Mouse (Mus musculus) erythroblast, embryonic 14.5 days (primary cell): Measurements from ENCODE around the gene Hils1.

Experiments used
- GATA1 ChIP-seq: IDR thresholded peaks from 2 replicates; pipeline ENCODE4 v1.6.1; 2012; ENCODE audit warnings: low read length, inconsistent platforms, mixed read lengths
- TAL1 ChIP-seq: IDR thresholded peaks from 3 replicates; pipeline ENCODE4 v1.6.1; 2012; ENCODE audit warnings: low read length, inconsistent platforms, mixed read lengths

DNA sequence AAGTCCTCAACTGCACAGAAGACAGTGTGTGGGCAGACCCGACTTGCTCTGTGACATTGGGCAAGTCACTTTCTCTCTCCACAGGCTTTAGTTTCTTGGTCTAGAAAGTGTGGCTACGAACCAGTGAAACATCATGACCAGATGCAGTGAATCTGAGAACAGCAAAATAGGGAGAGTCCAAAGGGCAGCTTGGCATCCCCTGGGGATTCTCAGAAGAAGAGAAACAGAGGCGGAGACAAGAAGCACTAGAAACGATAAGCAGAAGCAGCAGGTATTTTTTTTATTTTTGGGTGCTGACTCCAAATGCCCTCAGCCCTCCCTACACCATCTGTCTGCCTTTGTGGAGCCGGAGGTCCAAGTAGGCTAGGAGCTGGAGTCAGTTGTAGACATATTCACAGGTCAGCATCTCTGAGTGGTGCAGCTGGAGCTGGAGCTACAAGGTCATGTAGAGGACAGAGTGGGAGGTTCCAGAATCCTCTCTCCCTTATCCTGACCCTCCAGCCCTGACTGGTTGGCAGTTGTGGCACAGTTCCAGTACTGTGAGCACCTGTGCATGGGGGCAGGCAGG, 4.8 kb upstream of the Hils1 start:
- TF ChIP-seq TAL1 (no peak), GATA1 (no peak)
